Mouse (Mus musculus): ENCODE data around the gene Cdk15. TPM values are rescaled to one million over a fixed set of nuclear protein-coding genes. Genes with fewer than 3 reads are reported as not detected.

Cdk15 gene
- polyA plus RNA-seq, 1 experiment from 2014 or later = 1.0 TPM

DNA sequence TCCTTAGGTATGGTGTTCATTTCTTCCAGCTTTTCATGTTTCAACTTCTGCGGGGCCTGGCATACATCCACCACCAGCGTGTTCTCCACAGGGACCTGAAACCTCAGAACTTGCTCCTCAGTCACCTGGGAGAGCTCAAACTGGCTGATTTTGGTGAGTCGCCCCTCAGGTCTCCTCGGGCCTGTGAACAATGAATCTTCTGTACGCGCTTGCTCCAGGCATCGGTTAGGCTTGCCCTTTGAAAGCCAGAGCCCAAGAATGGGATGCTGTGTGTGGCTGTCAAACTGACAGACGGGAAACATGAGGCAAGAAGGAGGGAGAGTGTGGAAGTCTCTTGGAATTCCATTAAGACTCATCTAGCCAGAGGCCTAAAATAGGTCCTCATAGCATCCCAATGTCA lies 31.0 kb downstream of the Cdk15 start:
- H3K27ac ChIP-seq (replicated peaks) = no peak overlapping the region
- 44% methylated on average over 8 of the region's 8 CpGs for WGBS
- no peak overlapping the region for H3K4me2 ChIP-seq
- ATAC-seq (ENCODE audit: low FRiP score, low read depth) = no peak
- no peaks in the 10 kb centered on the region for H3K9me3 ChIP-seq
- no peak overlapping the region for H3K4me3 ChIP-seq
- no peak overlapping the region for H3K9ac ChIP-seq
- H3K4me1 ChIP-seq (replicated peaks) = no peaks in the 10 kb centered on the region
- no peaks in the 10 kb centered on the region for H3K36me3 ChIP-seq
- no peaks in the 10 kb centered on the region for H3K27me3 ChIP-seq

DNA sequence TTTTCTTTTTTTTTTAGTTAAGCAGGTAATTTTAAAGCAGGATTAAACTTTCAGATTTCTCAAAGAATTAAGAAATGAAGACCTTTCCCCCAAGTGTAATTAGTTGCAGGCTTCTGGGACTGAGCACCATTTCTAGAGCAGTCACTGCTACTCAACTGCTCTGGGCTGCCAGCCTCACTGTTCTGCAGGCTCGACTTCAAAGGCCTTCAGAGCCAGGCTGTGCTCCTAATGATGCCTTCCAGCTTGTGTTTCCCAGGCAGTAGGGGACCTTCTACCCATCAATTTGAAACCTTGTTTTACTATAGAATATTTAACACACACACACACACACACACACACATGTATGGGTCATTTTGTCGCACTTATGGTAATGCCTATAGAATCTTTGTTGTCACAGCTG lies 34.9 kb downstream of the Cdk15 start:
- H3K27ac ChIP-seq (replicated peaks) = no peak overlapping the region
- ATAC-seq (ENCODE audit: low FRiP score, low read depth) = no peak
- H3K4me3 ChIP-seq = no peak overlapping the region
- H3K4me2 ChIP-seq = no peak overlapping the region
- no peaks in the 10 kb centered on the region for H3K36me3 ChIP-seq
- H3K4me1 ChIP-seq (replicated peaks) = no peaks in the 10 kb centered on the region
- 22% methylated on average over 2 of the region's 2 CpGs for WGBS
- H3K9me3 ChIP-seq = no peaks in the 10 kb centered on the region
- no peaks in the 10 kb centered on the region for H3K27me3 ChIP-seq
- no peak overlapping the region for H3K9ac ChIP-seq

DNA sequence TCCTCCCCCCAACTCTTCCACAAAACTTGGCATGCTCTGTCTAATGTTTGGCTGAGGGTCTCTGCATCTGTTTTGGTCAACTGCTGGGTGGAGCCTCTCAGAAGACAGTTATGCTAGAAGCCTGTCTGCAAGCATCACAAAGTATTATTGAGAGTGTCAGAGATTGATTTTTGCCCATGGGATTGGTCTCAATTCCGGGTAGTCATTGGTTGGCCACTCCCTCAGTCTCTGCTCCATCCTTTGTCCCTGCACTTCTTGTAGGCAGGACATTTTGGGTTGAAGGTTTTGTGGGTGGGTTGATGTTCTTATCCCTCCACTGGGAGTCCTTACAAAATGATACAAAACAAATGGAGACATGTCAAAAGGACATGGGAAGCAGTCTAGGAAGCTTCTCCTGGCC lies 39.1 kb downstream of the Cdk15 start:
- Histone ChIP-seq H3K27me3 (no peaks in the 10 kb centered on the region), H3K9ac (no peak overlapping the region), H3K4me1 (replicated peaks) (no peaks in the 10 kb centered on the region), H3K9me3 (no peaks in the 10 kb centered on the region), H3K4me3 (no peak overlapping the region), H3K27ac (replicated peaks) (no peak overlapping the region), H3K36me3 (no peaks in the 10 kb centered on the region), H3K4me2 (no peak overlapping the region)
- 70% methylated on average over 1 of the region's 1 CpGs for WGBS
- no peak for ATAC-seq (ENCODE audit: low FRiP score, low read depth)

DNA sequence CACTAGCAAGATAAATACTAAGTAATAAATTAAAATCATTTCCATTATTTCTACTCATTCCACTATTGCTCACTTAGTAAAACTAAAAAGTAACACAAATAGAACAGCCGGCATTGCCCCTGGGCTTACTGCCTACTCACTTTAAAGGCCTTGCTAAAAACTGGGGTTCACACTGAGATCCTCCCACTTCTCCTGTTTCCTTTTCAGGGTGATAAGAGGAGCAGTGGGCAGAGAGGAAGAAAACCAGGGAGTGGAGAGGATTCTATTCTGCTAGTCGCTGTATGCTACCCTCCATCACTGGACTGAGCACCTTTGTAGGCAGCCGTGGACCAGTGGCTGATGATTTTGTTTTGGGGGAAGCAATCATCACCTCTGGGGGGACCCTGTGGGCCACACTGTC lies 40.5 kb downstream of the Cdk15 start:
- WGBS = 89% methylated on average over 3 of the region's 3 CpGs
- no peak for ATAC-seq (ENCODE audit: low FRiP score, low read depth)

DNA sequence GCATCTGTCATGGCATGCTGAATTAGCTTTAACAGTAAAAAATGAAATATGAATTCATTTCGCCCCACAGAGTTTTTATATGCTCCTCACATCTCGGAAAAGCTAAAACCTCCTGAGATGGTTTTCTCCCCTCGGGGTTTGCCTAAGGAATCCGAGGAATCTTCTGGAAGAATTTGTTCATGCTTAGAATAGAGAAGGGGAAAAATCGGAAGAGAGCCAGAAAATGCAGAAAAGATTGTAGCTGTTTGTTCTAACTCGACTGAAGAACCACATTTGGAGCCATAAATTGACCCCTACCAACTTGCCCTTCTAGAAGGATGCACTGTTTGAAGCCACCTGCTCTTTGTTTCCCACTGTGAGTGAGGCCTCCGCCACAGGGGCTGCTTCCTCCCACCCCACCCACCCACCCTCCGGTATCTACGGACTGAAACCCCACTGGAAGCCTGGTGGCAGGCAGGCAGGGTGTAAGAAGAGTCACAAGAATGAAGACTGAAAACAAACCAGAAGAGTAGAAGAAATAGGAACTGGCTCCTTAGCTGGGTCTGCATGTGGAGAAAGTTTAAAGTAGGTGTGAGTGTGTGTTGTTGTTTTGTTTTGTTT lies 41.9 kb downstream of the Cdk15 start:
- WGBS = 59% methylated on average over 9 of the region's 9 CpGs
- no peak overlapping the region for H3K4me2 ChIP-seq
- H3K27me3 ChIP-seq = no peaks in the 10 kb centered on the region
- H3K27ac ChIP-seq (replicated peaks) = no peak overlapping the region
- H3K36me3 ChIP-seq = no peaks in the 10 kb centered on the region
- H3K9ac ChIP-seq = no peak overlapping the region
- H3K4me1 ChIP-seq (replicated peaks) = no peaks in the 10 kb centered on the region
- H3K4me3 ChIP-seq = no peak overlapping the region
- no peaks in the 10 kb centered on the region for H3K9me3 ChIP-seq
- no peak for ATAC-seq (ENCODE audit: low FRiP score, low read depth)

More for the DNA sequence above, 40.5 kb downstream of the Cdk15 start:
- Histone ChIP-seq H3K27me3 (no peaks in the 10 kb centered on the region), H3K4me3 (no peak overlapping the region), H3K27ac (replicated peaks) (no peak overlapping the region), H3K4me2 (no peak overlapping the region), H3K9ac (no peak overlapping the region), H3K4me1 (replicated peaks) (no peaks in the 10 kb centered on the region), H3K36me3 (no peaks in the 10 kb centered on the region), H3K9me3 (no peaks in the 10 kb centered on the region)

DNA sequence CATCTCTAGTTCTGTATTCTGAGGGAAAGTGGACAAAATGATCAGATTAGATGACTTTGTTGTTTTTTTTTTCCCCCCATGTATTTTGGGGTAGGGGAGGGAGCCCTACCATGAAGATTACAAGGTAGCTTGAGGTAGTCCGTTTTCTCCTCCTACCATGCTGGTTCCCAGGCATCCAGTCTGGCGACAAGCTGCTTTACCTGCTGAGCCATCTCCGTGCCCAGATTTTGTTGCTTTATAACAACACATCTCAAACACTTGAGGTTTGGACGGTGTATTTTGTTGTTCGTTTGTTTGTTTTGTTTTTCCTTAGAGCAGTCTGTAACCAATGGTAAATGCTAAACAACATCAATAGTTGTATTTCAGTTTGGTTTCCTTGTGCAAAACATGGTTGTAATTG lies 50.6 kb downstream of the Cdk15 start:
- no peak overlapping the region for H3K27ac ChIP-seq (replicated peaks)
- H3K4me3 ChIP-seq = no peak overlapping the region
- peaks cover 13% of the 10 kb centered on the region for H3K4me1 ChIP-seq (replicated peaks)
- H3K9me3 ChIP-seq = no peaks in the 10 kb centered on the region
- ATAC-seq (ENCODE audit: low FRiP score, low read depth) = no peak
- WGBS = 84% methylated on average over 5 of the region's 5 CpGs
- H3K9ac ChIP-seq = no peak overlapping the region
- no peaks in the 10 kb centered on the region for H3K36me3 ChIP-seq
- H3K27me3 ChIP-seq = no peaks in the 10 kb centered on the region
- H3K4me2 ChIP-seq = no peak overlapping the region

DNA sequence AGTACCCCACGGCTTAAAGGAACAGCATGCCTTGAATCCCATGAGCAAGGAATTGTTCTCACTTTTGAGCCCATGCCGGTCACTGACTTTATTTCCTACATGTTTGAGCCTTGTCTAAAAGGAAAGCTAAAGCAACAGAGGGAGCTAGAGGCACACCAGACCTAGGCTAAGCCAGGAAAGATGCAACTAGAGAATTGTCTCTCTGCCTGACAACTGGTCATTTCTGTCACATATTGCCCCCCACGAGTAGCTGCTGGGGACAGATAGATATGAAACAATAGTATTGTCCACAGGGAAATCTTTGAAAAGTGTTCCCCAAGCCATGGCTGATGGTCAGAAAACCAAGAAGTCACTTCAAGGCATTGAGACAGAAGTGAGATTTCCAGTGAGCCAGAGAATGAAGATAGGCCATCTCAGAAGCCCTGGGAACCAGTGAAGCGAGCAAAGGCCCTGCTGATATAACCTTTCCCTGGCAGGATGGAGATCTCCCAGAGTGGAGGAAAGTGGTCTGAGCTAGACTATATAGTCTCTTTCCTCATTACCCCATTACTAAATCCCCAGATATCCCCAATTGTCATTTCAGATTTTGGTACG lies 54.7 kb downstream of the Cdk15 start:
- H3K4me3 ChIP-seq = no peak overlapping the region
- H3K36me3 ChIP-seq = no peaks in the 10 kb centered on the region
- no peaks in the 10 kb centered on the region for H3K9me3 ChIP-seq
- 51% methylated on average over 5 of the region's 5 CpGs for WGBS
- no peak overlapping the region for H3K9ac ChIP-seq
- H3K4me2 ChIP-seq = no peak overlapping the region
- H3K27ac ChIP-seq (replicated peaks) = peak overlapping the region; percentile 67; the same call in 1 of the 2 replicates
- H3K27me3 ChIP-seq = no peaks in the 10 kb centered on the region
- peaks cover 40% of the 10 kb centered on the region for H3K4me1 ChIP-seq (replicated peaks)
- ATAC-seq (ENCODE audit: low FRiP score, low read depth) = no peak

DNA sequence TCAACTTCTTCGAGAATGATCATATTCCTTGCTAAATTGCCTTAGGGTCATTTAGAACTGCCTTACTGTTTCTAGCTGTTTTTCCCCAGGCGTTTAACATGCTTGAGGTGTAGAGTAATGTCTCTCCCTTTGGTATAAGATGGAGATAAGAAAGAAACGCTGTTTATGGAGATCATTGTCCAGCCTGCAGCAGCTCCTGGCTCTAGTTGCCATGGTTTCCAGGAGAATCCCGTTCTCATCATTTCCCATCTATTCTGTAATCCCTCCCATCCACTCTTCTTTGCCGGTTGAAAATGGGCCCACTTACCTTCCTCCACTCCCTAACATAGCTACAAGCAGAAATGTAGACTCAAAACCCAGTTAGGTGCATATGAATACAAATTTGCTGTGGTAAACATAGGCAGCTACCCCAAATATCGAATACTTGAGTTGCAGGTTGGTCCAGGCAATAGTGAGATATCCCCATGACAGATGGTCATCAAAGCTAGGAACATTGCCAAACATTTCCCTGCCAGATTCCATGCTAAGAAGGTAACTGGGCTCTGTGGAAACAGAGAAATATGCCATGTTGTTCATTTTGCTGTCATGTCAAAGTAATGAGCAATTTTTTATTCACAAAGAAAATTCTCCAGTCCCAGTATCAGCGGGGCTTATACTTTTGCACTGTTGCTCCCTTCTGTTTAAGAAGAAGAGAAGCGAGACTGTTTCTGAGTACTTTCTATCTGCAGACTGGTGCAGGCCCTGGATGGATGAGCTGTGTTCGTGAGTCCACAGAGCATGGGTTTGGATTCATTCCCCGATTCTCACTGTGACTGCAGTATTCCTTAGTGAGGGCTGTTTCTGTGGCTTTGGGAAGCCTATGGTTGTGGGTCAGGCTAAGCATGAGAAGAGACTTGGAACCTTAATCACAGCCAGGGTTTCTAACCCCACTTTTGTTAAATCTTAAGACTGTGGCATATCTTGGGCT lies 55.8 kb downstream of the Cdk15 start:
- peaks cover 42% of the 10 kb centered on the region for H3K4me1 ChIP-seq (replicated peaks)
- H3K36me3 ChIP-seq = no peaks in the 10 kb centered on the region
- peak overlapping the region; percentile 67 for H3K27ac ChIP-seq (replicated peaks)
- H3K4me2 ChIP-seq = no peak overlapping the region; the same call in 1 of the 2 replicates
- H3K27me3 ChIP-seq = no peaks in the 10 kb centered on the region
- H3K4me3 ChIP-seq = no peak overlapping the region
- no peak overlapping the region for H3K9ac ChIP-seq
- 46% methylated on average over 10 of the region's 10 CpGs for WGBS
- ATAC-seq (ENCODE audit: low FRiP score, low read depth) = no peak
- no peaks in the 10 kb centered on the region for H3K9me3 ChIP-seq

DNA sequence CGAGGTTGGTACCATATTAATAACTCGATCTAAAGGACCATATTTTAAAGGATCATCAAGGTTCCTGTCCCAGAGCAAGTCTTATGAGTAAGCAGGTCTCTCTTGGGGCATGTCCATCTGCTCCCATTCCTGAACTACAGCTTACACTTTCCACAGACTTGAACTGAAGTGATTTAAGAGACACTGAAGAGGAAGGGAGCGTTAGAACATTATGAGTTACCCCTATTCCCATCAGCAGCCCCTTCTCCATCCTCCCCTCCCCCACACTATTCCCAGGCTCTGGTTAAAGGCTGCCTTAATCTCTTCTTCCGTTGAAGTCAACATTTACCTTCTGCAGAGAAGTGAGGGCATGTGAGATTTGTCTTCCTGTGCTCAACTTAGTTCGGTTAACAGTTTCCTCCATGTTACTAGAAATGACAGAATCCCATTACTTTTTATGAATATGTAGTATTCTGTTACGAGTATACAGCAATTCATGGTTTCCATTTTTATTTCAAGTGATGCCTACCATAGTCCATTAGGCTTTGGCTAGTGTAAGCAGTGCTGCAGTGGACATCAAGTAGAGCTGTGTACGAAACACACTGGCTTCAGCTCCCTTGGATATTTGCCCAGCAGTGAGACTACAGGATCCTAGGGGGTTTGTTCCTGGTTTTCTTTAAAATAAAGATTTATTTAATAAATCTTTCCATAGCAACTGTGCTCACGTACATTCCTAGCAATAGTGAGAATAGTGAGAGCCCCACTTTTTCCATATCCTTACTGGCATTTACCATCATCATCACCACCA lies 56.6 kb downstream of the Cdk15 start:
- 80% methylated on average over 8 of the region's 8 CpGs for WGBS
- H3K27me3 ChIP-seq = no peaks in the 10 kb centered on the region

DNA sequence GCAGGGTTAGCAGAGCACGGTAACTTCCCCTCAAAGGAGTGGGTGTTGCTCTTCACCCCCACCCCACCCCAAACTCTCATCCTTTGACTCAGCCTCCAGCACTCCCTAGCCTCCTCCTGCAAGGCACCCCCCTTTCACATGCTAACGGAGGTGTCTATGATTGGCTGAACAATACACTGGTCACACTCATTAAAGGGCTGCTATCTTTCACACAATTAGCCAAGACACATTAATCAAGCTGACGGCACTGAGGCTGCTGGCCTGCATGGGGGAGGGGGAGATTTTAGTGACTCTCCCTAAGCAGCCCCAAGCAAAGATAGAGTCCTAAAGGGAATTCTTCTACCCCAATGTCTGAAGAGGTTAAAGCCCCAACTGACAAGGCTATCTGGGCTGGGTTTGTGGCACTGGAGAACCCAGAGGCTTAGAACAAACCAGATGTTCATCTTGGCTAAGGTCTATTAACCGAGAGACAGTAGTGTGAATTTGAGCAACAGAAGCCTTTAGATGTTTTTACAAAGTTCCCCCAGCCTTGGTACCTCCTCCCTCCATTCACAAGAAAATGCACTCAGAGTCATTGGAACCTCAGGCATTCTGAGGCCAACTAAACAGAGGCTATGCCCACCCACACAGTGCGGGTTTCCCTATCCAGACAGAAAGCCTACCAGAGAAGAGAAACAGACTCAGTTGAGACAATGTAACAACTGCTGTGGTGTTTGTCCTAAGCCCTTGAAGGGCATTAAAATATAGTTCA lies 58.5 kb downstream of the Cdk15 start:
- Histone ChIP-seq H3K27me3 (no peaks in the 10 kb centered on the region), H3K9ac (no peak overlapping the region), H3K4me1 (replicated peaks) (peaks cover 45% of the 10 kb centered on the region), H3K4me3 (no peak overlapping the region), H3K36me3 (no peaks in the 10 kb centered on the region), H3K9me3 (no peaks in the 10 kb centered on the region), H3K4me2 (no peak overlapping the region), H3K27ac (replicated peaks) (peak overlapping the region; percentile 21; the same call in 1 of the 2 replicates)
- ATAC-seq (ENCODE audit: low FRiP score, low read depth) = peak; percentile 79
- WGBS = 12% methylated on average over 5 of the region's 5 CpGs

More for the DNA sequence above, 56.6 kb downstream of the Cdk15 start:
- Histone ChIP-seq H3K4me1 (replicated peaks) (peaks cover 42% of the 10 kb centered on the region), H3K27ac (replicated peaks) (peak overlapping the region; percentile 67; the same call in 1 of the 2 replicates), H3K9me3 (no peaks in the 10 kb centered on the region), H3K4me3 (no peak overlapping the region), H3K9ac (no peak overlapping the region), H3K36me3 (no peaks in the 10 kb centered on the region), H3K4me2 (no peak overlapping the region)
- no peak for ATAC-seq (ENCODE audit: low FRiP score, low read depth)

DNA sequence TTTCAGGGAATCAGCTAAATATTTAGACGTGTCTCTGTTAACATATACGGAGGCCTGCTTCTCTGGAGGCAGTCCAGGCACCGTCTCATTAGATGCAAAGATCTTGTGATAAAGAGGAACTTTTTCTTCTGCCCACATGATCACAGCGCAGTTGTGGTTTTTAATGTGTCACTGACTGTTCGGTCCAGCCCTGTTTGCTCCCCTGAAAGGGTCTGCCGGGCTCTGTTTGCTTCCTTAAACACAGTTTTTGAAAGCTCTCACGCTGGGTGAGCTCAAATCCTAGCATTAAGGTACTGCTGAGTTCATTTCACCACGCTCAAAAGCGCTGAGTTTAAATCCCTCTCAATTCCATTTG lies 59.3 kb downstream of the Cdk15 start:
- H3K9ac ChIP-seq = 0 out of 2 replicates have a peak overlapping the region, but pooled peaks have one; percentile 11
- peak overlapping the region; percentile 6; the same call in 1 of the 2 replicates for H3K27ac ChIP-seq (replicated peaks)
- peak overlapping the region; percentile 44 for H3K4me2 ChIP-seq
- H3K4me1 ChIP-seq (replicated peaks) = peaks cover 46% of the 10 kb centered on the region
- H3K27me3 ChIP-seq = no peaks in the 10 kb centered on the region
- WGBS = 6% methylated on average over 9 of the region's 9 CpGs
- ATAC-seq (ENCODE audit: low FRiP score, low read depth) = no peak
- H3K9me3 ChIP-seq = no peaks in the 10 kb centered on the region
- no peaks in the 10 kb centered on the region for H3K36me3 ChIP-seq
- H3K4me3 ChIP-seq = no peak overlapping the region
